Mouse (Mus musculus): ENCODE measurements around the gene Mageb3. TPM values are rescaled to one million over a fixed set of nuclear protein-coding genes. Genes with fewer than 3 reads are reported as not detected.

Gene Mageb3
- polyA plus RNA-seq, 1 experiment from 2014 or later = 0.77 TPM

DNA sequence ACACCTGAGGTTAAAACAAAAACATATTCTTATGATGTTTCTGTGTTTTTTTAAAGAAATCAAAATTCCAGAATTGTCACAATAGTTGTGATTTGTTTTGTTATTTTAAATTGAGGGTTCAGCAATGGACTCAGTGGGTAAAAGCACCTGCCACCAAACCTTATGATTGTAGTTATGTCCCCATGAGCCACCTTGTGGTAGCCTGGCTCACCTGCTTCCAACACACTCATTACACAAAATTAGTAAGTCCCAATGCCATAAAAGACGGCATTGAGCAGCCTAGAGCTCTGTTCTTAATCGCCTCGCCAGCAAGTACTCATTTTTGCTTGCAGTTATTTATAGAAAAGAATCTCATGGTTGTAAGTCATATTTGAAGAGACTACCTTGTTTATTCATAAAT lies 45.9 kb downstream of the Mageb3 start:
- Histone ChIP-seq H3K9ac (ENCODE audit: low read depth, low read length) (no peak overlapping the region), H3K9me3 (replicated peaks; ENCODE audit: control insufficient read depth, low read length, poor library complexity, severe bottlenecking) (no peaks in the 10 kb centered on the region), H3K27ac (ENCODE audit: low read length) (no peak overlapping the region), H3K36me3 (ENCODE audit: control insufficient read depth, insufficient read depth, low read length) (peaks cover 18% of the 10 kb centered on the region), H3K27me3 (ENCODE audit: control insufficient read depth, insufficient read depth, low read depth, low read length) (no peaks in the 10 kb centered on the region), H3K4me2 (ENCODE audit: low read length) (no peak overlapping the region), H3K4me3 (ENCODE audit: low read depth, low read length) (no peak overlapping the region), H3K4me1 (ENCODE audit: control insufficient read depth, insufficient read depth, low read length) (no peaks in the 10 kb centered on the region)
- WGBS = 88% methylated on average over 3 of the region's 3 CpGs
- ATAC-seq = no peak

Other genes with a start within 250 kb of the Mageb3 start
- 27.9 and 33.4 TPM in 2 replicates for gene Frmd5, start 149.0 kb downstream of the Mageb3 start, polyA plus RNA-seq (2015; fragmentation: Nextera tagmentation; extraction: Ambion mirVana)
- gene Casc4, start 89.1 kb downstream of the Mageb3 start, polyA plus RNA-seq (2015; fragmentation: Nextera tagmentation; extraction: Ambion mirVana) = 30.3 and 30.6 TPM in 2 replicates
- gene Ctdspl2, start 91 bp downstream of the Mageb3 start, polyA plus RNA-seq (2015; fragmentation: Nextera tagmentation; extraction: Ambion mirVana) = 33.8 and 36.3 TPM in 2 replicates
- gene Eif3j1, start 72.5 kb upstream of the Mageb3 start, polyA plus RNA-seq (2015; fragmentation: Nextera tagmentation; extraction: Ambion mirVana) = 11.4 and 11.7 TPM in 2 replicates
- gene Spg11, start 162.3 kb upstream of the Mageb3 start, polyA plus RNA-seq (2015; fragmentation: Nextera tagmentation; extraction: Ambion mirVana) = 7.3 and 8.1 TPM in 2 replicates
- gene B2m, start 191.6 kb upstream of the Mageb3 start, polyA plus RNA-seq (2015; fragmentation: Nextera tagmentation; extraction: Ambion mirVana) = 68.3 and 72.7 TPM in 2 replicates
- gene Trim69, start 204.6 kb upstream of the Mageb3 start, polyA plus RNA-seq (2015; fragmentation: Nextera tagmentation; extraction: Ambion mirVana) = not detected in 2 replicates
- gene Patl2, start 230.1 kb upstream of the Mageb3 start, polyA plus RNA-seq (2015; fragmentation: Nextera tagmentation; extraction: Ambion mirVana) = not detected in 2 replicates
- not detected in 2 replicates for gene Terb2, start 230.2 kb upstream of the Mageb3 start, polyA plus RNA-seq (2015; fragmentation: Nextera tagmentation; extraction: Ambion mirVana)

Data from midbrain, embryonic 16.5 days (tissue).